ENCODE assay signal across 28 mouse cellular contexts in genomic region chr4:13145216-13145615, GRCm38 (mm10).
DNase-seq lines count a peak whose midpoint lies in the region; ATAC-seq and TF ChIP-seq lines count a peak whose summit lies in the region.
"Had no signal": no experiment of that assay in that cellular context is flagged by ENCODE, and none has a peak within 500 bp of the region (broad histone marks: within the 10 kb centered on the region; RNA-seq: fewer than 3 reads in every experiment).

No protein-coding gene starts in this region.

- H3K9me3 ChIP-seq in forebrain, embryonic 13.5 days (replicated peaks): no peaks in the 10 kb centered on the region
- no peaks in the 10 kb centered on the region for H3K9me3 ChIP-seq in forebrain, embryonic 10.5 days
- H3K9me3 ChIP-seq in forebrain, postnatal 0 days (ENCODE audit: low read length): no peaks in the 10 kb centered on the region
- no peaks in the 10 kb centered on the region for H3K9me3 ChIP-seq in forebrain, embryonic 15.5 days
- no peaks in the 10 kb centered on the region for H3K9me3 ChIP-seq in midbrain, embryonic 11.5 days (ENCODE audit: control insufficient read depth, low read length)
- H3K9me3 ChIP-seq in midbrain, embryonic 16.5 days (replicated peaks; ENCODE audit: control insufficient read depth, low read length, poor library complexity, severe bottlenecking): no peaks in the 10 kb centered on the region
- H3K9me3 ChIP-seq: embryonic facial prominence, embryonic 12.5 days; embryonic facial prominence, embryonic 15.5 days; G1E; heart, embryonic 10.5 days; heart, embryonic 13.5 days had no signal

- no peak for DNase-seq in forebrain, embryonic 10.5 days (ENCODE audit: extremely low spot score, low spot score)
- peak; percentile 32 for DNase-seq in forebrain, postnatal 0 days
- DNase-seq in midbrain, embryonic 11.5 days (ENCODE audit: low spot score, missing footprints): peak; percentile 67
- DNase-seq in ovary, postnatal 36 days (ENCODE audit: low spot score): no peak
- DNase-seq: adrenal gland, postnatal 10 days; adrenal gland, postnatal 36 days; B cell, adult 2 months; cerebellum, adult 11-12 months; cerebellum, adult 8-10 months; gastrocnemius, postnatal 10 days; gastrocnemius, postnatal 36 days; heart, adult 2 months; heart, postnatal 14 days; heart, postnatal 4 days had no signal

- WGBS in forebrain, embryonic 13.5 days: 65% methylated on average over 5 of the region's 5 CpGs
- WGBS in forebrain, embryonic 10.5 days: 93% methylated on average over 5 of the region's 5 CpGs
- 49% methylated on average over 5 of the region's 5 CpGs for WGBS in forebrain, postnatal 0 days
- WGBS in forebrain, embryonic 15.5 days: 55% methylated on average over 5 of the region's 5 CpGs
- 93% methylated on average over 5 of the region's 5 CpGs for WGBS in midbrain, embryonic 11.5 days
- 87% methylated on average over 5 of the region's 5 CpGs for whole genome bisulfite sequencing in midbrain, embryonic 16.5 days

- H3K4me2 ChIP-seq in forebrain, embryonic 13.5 days: no peak overlapping the region
- no peak overlapping the region for H3K4me2 ChIP-seq in forebrain, postnatal 0 days (ENCODE audit: low read depth)
- no peak overlapping the region for H3K4me2 ChIP-seq in forebrain, embryonic 15.5 days (replicated peaks)
- H3K4me2 ChIP-seq in midbrain, embryonic 11.5 days: no peak overlapping the region
- no peak overlapping the region for H3K4me2 ChIP-seq in midbrain, embryonic 16.5 days (ENCODE audit: low read length)
- H3K4me2 ChIP-seq: embryonic facial prominence, embryonic 12.5 days; embryonic facial prominence, embryonic 15.5 days; heart, embryonic 13.5 days; hindbrain, embryonic 14.5 days had no signal

- peak; percentile 27; the same call in 1 of the 2 replicates for ATAC-seq in forebrain, embryonic 13.5 days
- ATAC-seq in forebrain, postnatal 0 days: no peak
- no peak; the same call in 1 of the 2 replicates for ATAC-seq in forebrain, embryonic 15.5 days (replicated peaks)
- ATAC-seq in midbrain, embryonic 11.5 days (ENCODE audit: low FRiP score): no peak
- no peak for ATAC-seq in midbrain, embryonic 16.5 days
- ATAC-seq: hindbrain, postnatal 0 days; inflammation-experienced regulatory T-cells, adult 6 months; intestine, embryonic 16.5 days; Patski had no signal

- no peaks in the 10 kb centered on the region for H3K36me3 ChIP-seq in forebrain, embryonic 13.5 days (ENCODE audit: poor library complexity, severe bottlenecking)
- no peaks in the 10 kb centered on the region for H3K36me3 ChIP-seq in forebrain, embryonic 10.5 days (replicated peaks)
- no peaks in the 10 kb centered on the region for H3K36me3 ChIP-seq in forebrain, postnatal 0 days (ENCODE audit: insufficient read depth)
- H3K36me3 ChIP-seq in forebrain, embryonic 15.5 days: no peaks in the 10 kb centered on the region
- H3K36me3 ChIP-seq in midbrain, embryonic 11.5 days (ENCODE audit: control insufficient read depth, insufficient read depth, low read length): no peaks in the 10 kb centered on the region
- H3K36me3 ChIP-seq in midbrain, embryonic 16.5 days (ENCODE audit: control insufficient read depth, insufficient read depth, low read length): no peaks in the 10 kb centered on the region
- H3K36me3 ChIP-seq: embryonic facial prominence, embryonic 12.5 days; embryonic facial prominence, embryonic 15.5 days; G1E; heart, embryonic 10.5 days; heart, embryonic 13.5 days had no signal

- H3K27ac ChIP-seq in forebrain, embryonic 13.5 days: no peak overlapping the region
- no peak overlapping the region for H3K27ac ChIP-seq in forebrain, embryonic 10.5 days
- no peak overlapping the region for H3K27ac ChIP-seq in forebrain, postnatal 0 days (ENCODE audit: low read depth, low read length)
- no peak overlapping the region for H3K27ac ChIP-seq in forebrain, embryonic 15.5 days (replicated peaks)
- H3K27ac ChIP-seq in midbrain, embryonic 11.5 days (ENCODE audit: low read depth, low read length): no peak overlapping the region
- no peak overlapping the region for H3K27ac ChIP-seq in midbrain, embryonic 16.5 days (ENCODE audit: low read length)
- H3K27ac ChIP-seq: embryonic facial prominence, embryonic 12.5 days; embryonic facial prominence, embryonic 15.5 days; heart, adult 2 months; heart, embryonic 10.5 days; heart, embryonic 13.5 days; hindbrain, embryonic 14.5 days; hindbrain, postnatal 0 days had no signal

- no peak overlapping the region for H3K9ac ChIP-seq in forebrain, embryonic 13.5 days
- no peak overlapping the region for H3K9ac ChIP-seq in forebrain, postnatal 0 days
- no peak overlapping the region for H3K9ac ChIP-seq in forebrain, embryonic 15.5 days (replicated peaks)
- no peak overlapping the region for H3K9ac ChIP-seq in midbrain, embryonic 11.5 days (ENCODE audit: low read length)
- H3K9ac ChIP-seq in midbrain, embryonic 16.5 days (ENCODE audit: low read depth, low read length): no peak overlapping the region
- H3K9ac ChIP-seq: embryonic facial prominence, embryonic 12.5 days; embryonic facial prominence, embryonic 15.5 days; heart, embryonic 13.5 days; hindbrain, embryonic 14.5 days had no signal

- peaks cover 19% of the 10 kb centered on the region for H3K4me1 ChIP-seq in forebrain, embryonic 13.5 days
- no peaks in the 10 kb centered on the region for H3K4me1 ChIP-seq in forebrain, embryonic 10.5 days
- H3K4me1 ChIP-seq in forebrain, postnatal 0 days (ENCODE audit: insufficient read depth): 0 out of 2 replicates have a peak, but pooled peaks cover 3% of the 10 kb centered on the region
- peaks cover 26% of the 10 kb centered on the region for H3K4me1 ChIP-seq in forebrain, embryonic 15.5 days
- no peaks in the 10 kb centered on the region for H3K4me1 ChIP-seq in midbrain, embryonic 11.5 days (ENCODE audit: control insufficient read depth, insufficient read depth, low read length)
- no peaks in the 10 kb centered on the region for H3K4me1 ChIP-seq in midbrain, embryonic 16.5 days (ENCODE audit: control insufficient read depth, insufficient read depth, low read length)
- H3K4me1 ChIP-seq: embryonic facial prominence, embryonic 12.5 days; embryonic facial prominence, embryonic 15.5 days; heart, embryonic 10.5 days; heart, embryonic 13.5 days had no signal

- no peak overlapping the region for H3K4me3 ChIP-seq in forebrain, embryonic 13.5 days
- H3K4me3 ChIP-seq in forebrain, embryonic 10.5 days: no peak overlapping the region
- H3K4me3 ChIP-seq in forebrain, postnatal 0 days (ENCODE audit: low read depth, low read length): no peak overlapping the region
- H3K4me3 ChIP-seq in forebrain, embryonic 15.5 days: no peak overlapping the region
- no peak overlapping the region for H3K4me3 ChIP-seq in midbrain, embryonic 11.5 days (ENCODE audit: low read depth, low read length)
- H3K4me3 ChIP-seq in midbrain, embryonic 16.5 days (ENCODE audit: low read depth, low read length): no peak overlapping the region
- H3K4me3 ChIP-seq: embryonic facial prominence, embryonic 12.5 days; embryonic facial prominence, embryonic 15.5 days; heart, adult 2 months; heart, embryonic 10.5 days; heart, embryonic 13.5 days had no signal

- H3K27me3 ChIP-seq in forebrain, embryonic 13.5 days: no peaks in the 10 kb centered on the region
- no peaks in the 10 kb centered on the region for H3K27me3 ChIP-seq in forebrain, embryonic 10.5 days (ENCODE audit: poor library complexity, severe bottlenecking)
- H3K27me3 ChIP-seq in forebrain, postnatal 0 days (ENCODE audit: insufficient read depth, low read length): no peaks in the 10 kb centered on the region
- H3K27me3 ChIP-seq in forebrain, embryonic 15.5 days: no peaks in the 10 kb centered on the region
- no peaks in the 10 kb centered on the region for H3K27me3 ChIP-seq in midbrain, embryonic 11.5 days (ENCODE audit: control insufficient read depth, insufficient read depth, low read length)
- H3K27me3 ChIP-seq in midbrain, embryonic 16.5 days (ENCODE audit: control insufficient read depth, insufficient read depth, low read depth, low read length): no peaks in the 10 kb centered on the region
- H3K27me3 ChIP-seq: CH12.LX; embryonic facial prominence, embryonic 12.5 days; embryonic facial prominence, embryonic 15.5 days; heart, embryonic 13.5 days had no signal

- TF ChIP-seq CTCF in forebrain, postnatal 0 days (IDR thresholded peaks at IDR 0.05; ENCODE audit: low read depth): no peak

Comparison
In these comparisons a context has a peak if more than half of its experiments do, and no peak if none do; other contexts are left out.
1. DNase-seq: peak in forebrain, postnatal 0 days (single experiment) and midbrain, embryonic 11.5 days (single experiment); none in forebrain, embryonic 10.5 days (single experiment) and ovary, postnatal 36 days (single experiment).